Mouse (Mus musculus) embryonic facial prominence, embryonic 12.5 days (tissue): ENCODE measurements around the gene Gabrb3. TPM values are rescaled to one million over a fixed set of nuclear protein-coding genes. Genes with fewer than 3 reads are reported as not detected.
A peak's percentile ranks its signal among the peaks of the same experiment; 100 is the strongest.

Experiments used
- ATAC-seq: fragments of 200-750 bp; cut with Nextera tagmentation; 2 replicates; pipeline ENCODE4 v1.8.0; 2017; ENCODE audit not compliant: insufficient number of reproducible peaks, insufficient read depth, low FRiP score, low TSS enrichment
- H3K27ac ChIP-seq: fragments of 300-500 bp; sonication (generic); 2 replicates; pipeline ENCODE4 v1.5.1; 2016; ENCODE audit warnings: mild to moderate bottlenecking
- H3K27me3 ChIP-seq: fragments of 300-500 bp; sonication (generic); 2 replicates; pipeline ENCODE4 v1.6.1; 2016; ENCODE audit warnings: mild to moderate bottlenecking, moderate library complexity
- H3K36me3 ChIP-seq: fragments of 300-500 bp; sonication (generic); 2 replicates; pipeline ENCODE4 v1.6.1; 2016; ENCODE audit warnings: mild to moderate bottlenecking
- H3K4me1 ChIP-seq: fragments of 300-500 bp; sonication (generic); 2 replicates; pipeline ENCODE4 v1.6.1; 2016
- H3K4me2 ChIP-seq: fragments of 300-500 bp; sonication (generic); replicated peaks from 2 replicates; pipeline ENCODE4 v1.6.1; 2016; ENCODE audit warnings: mild to moderate bottlenecking, moderate library complexity
- H3K4me3 ChIP-seq: fragments of 300-500 bp; sonication (generic); 2 replicates; pipeline ENCODE4 v1.5.1; 2016; ENCODE audit warnings: mild to moderate bottlenecking
- H3K9ac ChIP-seq: fragments of 300-500 bp; sonication (generic); 2 replicates; pipeline ENCODE4 v1.6.1; 2016; ENCODE audit warnings: mild to moderate bottlenecking, moderate library complexity
- H3K9me3 ChIP-seq: fragments of 300-500 bp; sonication (generic); 2 replicates; pipeline ENCODE4 v1.6.1; 2016; ENCODE audit warnings: mild to moderate bottlenecking, moderate library complexity
- WGBS: fragments of 180-500 bp; shearing (Covaris S2); methylation state at CpG from one replicate; pipeline ENCODE4 v1.1.7; 2016; 5-methylcytosine and 5-hydroxymethylcytosine counted together
- polyA plus RNA-seq: library from polyadenylated mRNA; unstranded; fragments of >200 nt; fragmentation: Nextera tagmentation; extraction: Ambion mirVana; gene quantifications from 2 replicates; pipeline ENCODE4 v1.2.1, GENCODE M21; 2016

Gene Gabrb3
- polyA plus RNA-seq, 1 experiment from 2014 or later: 3.4 TPM

DNA sequence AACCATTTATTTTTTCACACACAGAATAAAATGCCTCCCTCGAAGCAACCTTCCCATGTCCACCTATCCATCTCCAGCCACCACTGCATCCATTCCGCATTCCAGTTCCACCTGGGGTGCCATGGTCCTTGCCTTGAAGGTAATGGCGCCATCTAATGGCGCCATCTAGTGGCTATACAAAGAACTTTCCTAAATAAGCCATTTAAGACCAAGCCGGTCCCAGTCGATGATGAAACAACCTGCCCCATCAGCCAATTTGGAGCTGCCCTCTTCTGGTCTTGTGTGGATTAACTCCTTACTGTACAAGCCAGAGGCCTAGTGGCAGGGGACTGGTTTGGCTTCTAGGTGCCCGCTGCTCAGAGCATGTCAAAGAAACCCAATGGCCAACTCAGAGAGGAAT lies 119.1 kb downstream of the Gabrb3 start:
- ATAC-seq: no peak
- Histone ChIP-seq H3K4me2 (no peak overlapping the region), H3K36me3 (no peaks in the 10 kb centered on the region), H3K27ac (no peak overlapping the region), H3K9me3 (no peaks in the 10 kb centered on the region), H3K9ac (no peak overlapping the region), H3K4me1 (no peaks in the 10 kb centered on the region), H3K27me3 (no peaks in the 10 kb centered on the region), H3K4me3 (no peak overlapping the region)
- 22% methylated on average over 7 of the region's 7 CpGs for WGBS

DNA sequence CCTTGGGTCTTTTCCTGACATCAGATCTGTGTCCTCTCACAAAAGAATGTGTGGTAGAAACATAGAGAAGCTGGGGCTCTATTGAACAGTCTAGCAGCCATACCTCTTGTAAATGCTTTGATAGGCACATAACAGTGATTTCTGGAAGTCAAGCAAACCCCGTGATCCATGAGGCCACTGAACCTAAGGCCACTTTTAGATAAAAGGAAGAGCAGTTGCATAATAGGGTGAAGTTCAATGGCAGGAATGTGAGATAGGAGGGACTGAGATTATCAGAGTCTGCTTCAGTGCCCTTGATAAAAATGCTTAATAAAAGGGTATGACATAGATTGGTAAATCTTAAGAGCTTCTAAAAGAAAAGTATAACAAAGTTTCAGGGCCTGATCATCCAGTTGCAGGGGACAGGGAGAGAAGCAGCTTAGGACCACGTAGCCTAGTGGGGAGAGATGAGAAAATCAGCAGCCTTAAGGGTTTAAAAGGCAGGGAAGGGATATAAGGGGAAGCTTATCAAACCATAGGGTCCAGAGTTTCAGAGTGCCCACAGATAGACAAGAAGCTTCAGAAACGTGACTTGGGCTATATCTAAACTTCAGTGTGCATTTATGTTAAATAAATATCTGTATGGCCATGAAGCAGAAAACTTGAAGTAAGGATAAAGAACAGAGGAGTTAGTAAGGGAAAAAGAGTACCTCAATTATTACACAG lies 141.4 kb downstream of the Gabrb3 start:
- no peaks in the 10 kb centered on the region for H3K27me3 ChIP-seq
- H3K27ac ChIP-seq: no peak overlapping the region
- no peak for ATAC-seq
- H3K9me3 ChIP-seq: no peaks in the 10 kb centered on the region
- no peaks in the 10 kb centered on the region for H3K4me1 ChIP-seq
- H3K4me3 ChIP-seq: no peak overlapping the region
- WGBS: 77% methylated on average over 3 of the region's 3 CpGs
- H3K4me2 ChIP-seq: no peak overlapping the region
- no peaks in the 10 kb centered on the region for H3K36me3 ChIP-seq
- H3K9ac ChIP-seq: no peak overlapping the region

DNA sequence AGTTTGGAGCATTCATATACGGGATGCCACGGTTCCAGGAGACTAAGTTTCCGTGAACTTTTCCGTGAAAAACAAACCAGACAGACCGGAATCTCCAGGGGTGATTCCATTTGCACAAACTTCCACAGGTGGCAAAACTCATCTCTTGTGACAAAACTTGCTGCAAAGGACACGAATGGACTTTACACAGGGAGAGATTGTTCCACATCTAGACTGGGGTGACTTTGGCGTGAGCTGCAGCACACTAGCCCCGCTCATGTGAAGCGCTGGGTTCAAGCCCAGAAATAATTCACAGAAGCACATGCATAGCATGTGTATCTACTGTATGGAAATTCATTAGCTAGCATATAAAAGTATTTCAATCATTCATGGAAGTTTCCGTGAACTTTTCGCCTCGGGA lies 144.9 kb downstream of the Gabrb3 start:
- no peak for ATAC-seq
- no peak overlapping the region for H3K27ac ChIP-seq
- no peaks in the 10 kb centered on the region for H3K36me3 ChIP-seq
- no peaks in the 10 kb centered on the region for H3K27me3 ChIP-seq
- H3K4me1 ChIP-seq: no peaks in the 10 kb centered on the region
- no peak overlapping the region for H3K9ac ChIP-seq
- no peak overlapping the region for H3K4me3 ChIP-seq
- 92% methylated on average over 12 of the region's 12 CpGs for WGBS
- H3K4me2 ChIP-seq: no peak overlapping the region
- no peaks in the 10 kb centered on the region for H3K9me3 ChIP-seq

DNA sequence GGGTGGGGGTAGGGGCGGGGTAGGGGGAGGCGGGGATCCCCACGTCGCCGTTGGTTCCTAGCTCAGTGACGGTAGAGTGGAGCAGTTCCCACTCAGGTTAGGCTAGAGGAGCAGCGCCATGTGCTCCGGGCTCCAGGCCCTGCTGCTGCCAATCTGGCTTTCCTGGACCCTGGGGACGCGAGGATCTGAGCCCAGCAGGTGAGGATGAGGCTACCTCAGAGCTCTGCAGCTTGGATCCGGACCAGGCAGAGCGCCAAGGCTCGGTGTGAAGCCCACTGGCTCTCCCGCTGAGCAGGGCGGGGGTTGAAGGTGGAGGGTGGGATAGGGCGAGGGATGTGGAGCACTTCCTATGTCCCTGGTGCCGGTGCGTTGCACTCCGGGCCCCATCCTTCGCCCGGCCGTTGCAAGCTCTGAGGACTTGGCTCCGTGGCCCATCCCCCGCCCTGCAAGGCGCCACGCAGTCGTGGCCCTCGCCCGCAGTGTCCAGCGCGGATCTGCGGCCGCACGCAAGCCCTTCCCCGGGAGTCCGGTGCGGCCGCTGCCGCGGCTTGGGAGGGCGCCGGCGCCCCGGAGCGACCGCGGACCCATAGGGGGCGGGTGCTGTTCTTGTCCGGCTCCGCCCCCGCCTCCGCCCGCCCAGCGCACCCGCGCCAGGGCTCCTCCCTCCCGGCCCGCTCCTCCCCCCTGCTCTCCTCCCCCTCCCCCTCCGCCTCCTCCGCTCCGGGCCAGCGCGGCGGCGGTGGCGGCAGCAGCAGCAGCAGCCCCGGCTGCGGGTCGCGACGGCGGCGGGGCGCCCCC lies 171.2 kb downstream of the Gabrb3 start:
- 0 out of 2 replicates have a peak, but pooled peaks cover 13% of the 10 kb centered on the region for H3K4me1 ChIP-seq
- under 1% methylated on average over 48 of the region's 74 CpGs for WGBS
- H3K4me3 ChIP-seq: peak overlapping the region; percentile 67
- H3K36me3 ChIP-seq: no peaks in the 10 kb centered on the region
- 0 out of 2 replicates have a peak overlapping the region, but pooled peaks have one; percentile 23 for H3K27ac ChIP-seq
- ATAC-seq: peak; percentile 92
- H3K9me3 ChIP-seq: no peaks in the 10 kb centered on the region
- H3K9ac ChIP-seq: peak overlapping the region; percentile 58
- H3K4me2 ChIP-seq: peak overlapping the region; percentile 97
- peaks cover 31% of the 10 kb centered on the region for H3K27me3 ChIP-seq

DNA sequence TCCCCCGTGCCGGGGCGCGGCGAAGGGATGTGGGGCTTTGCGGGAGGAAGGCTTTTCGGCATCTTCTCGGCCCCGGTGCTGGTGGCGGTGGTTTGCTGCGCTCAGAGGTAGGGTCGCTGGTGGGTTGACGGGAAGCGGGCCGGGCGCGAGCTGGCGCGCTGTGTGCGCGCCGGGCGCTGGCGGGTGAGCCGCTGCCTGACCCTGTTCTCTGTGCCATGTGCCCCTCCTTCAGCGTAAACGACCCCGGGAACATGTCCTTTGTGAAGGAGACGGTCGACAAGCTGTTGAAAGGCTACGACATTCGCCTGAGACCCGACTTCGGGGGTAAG lies 171.7 kb downstream of the Gabrb3 start:
- H3K4me3 ChIP-seq: peak overlapping the region; percentile 67
- H3K4me2 ChIP-seq: peak overlapping the region; percentile 97
- H3K27ac ChIP-seq: 0 out of 2 replicates have a peak overlapping the region, but pooled peaks have one; percentile 23
- 0 out of 2 replicates have a peak, but pooled peaks cover 13% of the 10 kb centered on the region for H3K4me1 ChIP-seq
- ATAC-seq: peak; percentile 70
- H3K36me3 ChIP-seq: no peaks in the 10 kb centered on the region
- under 1% methylated on average over 28 of the region's 34 CpGs for WGBS
- H3K27me3 ChIP-seq: peaks cover 31% of the 10 kb centered on the region
- peak overlapping the region; percentile 58 for H3K9ac ChIP-seq
- H3K9me3 ChIP-seq: no peaks in the 10 kb centered on the region

DNA sequence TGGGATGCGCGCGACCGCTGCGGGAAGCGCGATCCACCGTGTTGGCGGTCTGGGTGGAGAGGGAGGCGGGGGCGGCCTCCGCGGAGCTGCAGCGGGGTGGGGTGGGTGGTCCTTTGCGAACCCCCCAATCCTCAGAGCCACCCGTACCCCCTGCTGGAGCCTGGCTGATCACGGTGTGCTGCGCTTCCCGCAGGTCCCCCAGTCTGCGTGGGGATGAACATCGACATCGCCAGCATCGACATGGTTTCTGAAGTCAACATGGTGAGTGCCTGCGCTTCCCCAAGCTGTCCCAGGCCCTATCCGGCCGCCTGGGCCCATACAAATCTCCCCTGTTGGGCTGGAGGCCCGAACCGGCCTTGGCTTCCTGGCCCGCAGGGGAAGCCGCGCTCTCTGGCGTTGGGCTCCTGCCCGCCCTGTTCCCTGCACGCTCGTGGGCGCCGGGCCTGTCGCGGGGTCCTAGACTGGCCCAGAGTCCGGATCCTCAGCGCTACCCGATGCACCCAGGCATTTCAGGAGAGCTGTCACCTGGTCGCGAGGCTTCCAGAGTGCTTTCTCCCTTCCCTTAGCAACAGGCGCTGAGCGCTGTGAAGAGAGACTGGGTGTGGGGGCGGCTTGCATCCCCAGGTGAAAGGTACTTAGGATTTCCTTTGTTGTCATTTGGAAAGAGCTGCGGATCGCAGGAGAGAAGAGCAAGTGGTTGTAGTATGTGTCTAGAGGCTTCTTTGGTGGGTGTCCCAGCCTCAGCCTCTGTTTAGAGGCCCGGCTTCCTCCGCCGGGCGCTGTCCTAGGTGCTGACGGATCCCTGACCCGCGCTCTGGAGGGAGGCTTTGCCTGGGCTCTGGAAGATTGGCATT lies 172.3 kb downstream of the Gabrb3 start:
- H3K4me3 ChIP-seq: peak overlapping the region; percentile 67
- peak; percentile 58; the same call in 1 of the 2 replicates for ATAC-seq
- H3K27me3 ChIP-seq: peaks cover 31% of the 10 kb centered on the region
- under 1% methylated on average over 56 of the region's 56 CpGs for WGBS
- H3K27ac ChIP-seq: no peak overlapping the region
- H3K4me2 ChIP-seq: peak overlapping the region; percentile 97
- 0 out of 2 replicates have a peak, but pooled peaks cover 13% of the 10 kb centered on the region for H3K4me1 ChIP-seq
- H3K36me3 ChIP-seq: no peaks in the 10 kb centered on the region
- no peaks in the 10 kb centered on the region for H3K9me3 ChIP-seq
- H3K9ac ChIP-seq: peak overlapping the region; percentile 58

DNA sequence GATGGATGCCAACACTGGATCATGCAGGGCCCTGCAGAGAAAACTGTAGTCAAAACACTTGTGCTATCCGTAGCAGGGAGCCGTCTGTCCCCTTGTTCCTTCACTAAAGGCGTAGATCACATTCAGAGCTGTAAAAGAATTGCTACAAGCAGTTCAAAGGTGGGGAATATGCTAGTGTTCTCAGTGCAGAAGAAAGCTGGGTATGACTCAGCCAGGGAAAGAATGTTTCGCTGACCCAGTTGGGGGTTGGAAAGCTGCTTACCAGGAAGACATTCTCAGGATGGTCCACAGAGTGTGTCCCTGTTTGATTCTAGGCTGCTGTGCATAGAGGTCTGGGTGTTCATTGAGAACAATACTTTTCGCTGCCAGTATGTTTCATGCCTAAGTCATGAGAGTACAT lies 177.8 kb downstream of the Gabrb3 start:
- Histone ChIP-seq H3K36me3 (no peaks in the 10 kb centered on the region), H3K4me1 (no peaks in the 10 kb centered on the region), H3K27ac (no peak overlapping the region), H3K9me3 (no peaks in the 10 kb centered on the region), H3K27me3 (no peaks in the 10 kb centered on the region), H3K9ac (no peak overlapping the region), H3K4me3 (no peak overlapping the region), H3K4me2 (no peak overlapping the region)
- 81% methylated on average over 5 of the region's 5 CpGs for WGBS
- no peak for ATAC-seq

DNA sequence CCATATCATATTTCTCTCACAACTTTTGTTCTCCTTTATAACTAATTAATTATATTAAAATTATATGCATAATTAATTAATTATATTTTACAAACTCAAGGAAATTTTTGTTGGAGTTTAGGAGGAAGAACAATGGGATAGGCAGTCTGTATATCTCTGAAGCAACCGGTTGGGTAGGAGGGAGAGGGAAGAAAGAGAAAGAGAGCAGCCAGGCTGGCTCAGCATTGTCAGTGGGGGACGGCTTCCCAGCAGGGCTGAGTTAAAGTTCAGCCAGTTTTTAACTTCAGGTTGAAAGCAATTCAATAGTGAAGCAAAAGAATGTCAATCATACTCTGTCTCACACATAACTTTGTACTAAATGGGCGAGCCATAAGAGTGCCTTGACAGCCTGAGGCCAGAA lies 199.2 kb downstream of the Gabrb3 start:
- Histone ChIP-seq H3K27me3 (no peaks in the 10 kb centered on the region), H3K4me3 (no peak overlapping the region), H3K4me2 (no peak overlapping the region), H3K27ac (no peak overlapping the region), H3K9ac (no peak overlapping the region), H3K9me3 (no peaks in the 10 kb centered on the region), H3K36me3 (no peaks in the 10 kb centered on the region), H3K4me1 (no peaks in the 10 kb centered on the region)
- no peak for ATAC-seq
- 30% methylated on average over 3 of the region's 3 CpGs for WGBS

DNA sequence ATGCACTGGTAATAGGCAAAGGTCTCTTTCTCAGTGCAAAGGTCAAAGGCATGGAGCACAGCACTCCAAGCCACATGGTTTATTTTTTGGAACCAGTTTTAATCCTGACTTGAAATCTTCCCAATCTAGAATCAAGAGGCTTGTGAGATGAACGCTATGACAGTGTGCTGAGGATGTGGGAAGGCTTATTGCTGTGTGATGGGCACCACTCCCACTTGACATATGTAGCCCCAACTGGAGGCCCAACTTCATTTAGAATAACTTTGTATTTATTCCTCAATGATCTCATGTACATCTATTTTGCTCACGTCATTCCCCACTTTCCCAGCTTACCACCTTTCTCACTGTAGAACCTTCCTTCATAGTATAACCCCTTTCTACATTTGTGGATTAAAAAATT lies 200.5 kb downstream of the Gabrb3 start:
- Histone ChIP-seq H3K4me1 (no peaks in the 10 kb centered on the region), H3K9me3 (no peaks in the 10 kb centered on the region), H3K4me3 (no peak overlapping the region), H3K4me2 (no peak overlapping the region), H3K27me3 (no peaks in the 10 kb centered on the region), H3K36me3 (no peaks in the 10 kb centered on the region), H3K27ac (no peak overlapping the region), H3K9ac (no peak overlapping the region)
- ATAC-seq: no peak
- 89% methylated on average over 2 of the region's 2 CpGs for WGBS

DNA sequence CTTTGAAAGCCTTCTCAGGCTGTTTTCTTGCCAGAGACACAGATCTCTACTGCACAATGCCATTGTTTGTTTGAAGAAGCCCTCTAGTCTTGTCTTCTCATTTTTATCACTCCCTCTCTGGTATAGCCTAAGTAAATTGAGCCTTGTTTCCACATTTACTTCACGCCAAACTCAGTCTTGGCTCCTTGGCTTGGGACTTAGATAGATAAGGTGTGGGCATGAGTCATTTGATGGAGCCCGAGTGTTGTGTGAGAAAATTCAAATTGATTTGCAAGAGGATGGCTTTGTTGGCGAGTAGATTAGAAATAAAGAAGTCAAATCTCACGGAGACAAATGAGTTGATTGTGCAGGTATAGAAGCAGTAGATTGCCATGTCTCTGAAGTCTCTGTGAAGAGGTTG lies 204.2 kb downstream of the Gabrb3 start:
- H3K4me1 ChIP-seq: no peaks in the 10 kb centered on the region
- H3K4me2 ChIP-seq: no peak overlapping the region
- no peak overlapping the region for H3K4me3 ChIP-seq
- H3K9ac ChIP-seq: no peak overlapping the region
- 74% methylated on average over 4 of the region's 4 CpGs for WGBS
- H3K9me3 ChIP-seq: no peaks in the 10 kb centered on the region
- H3K27ac ChIP-seq: no peak overlapping the region
- H3K36me3 ChIP-seq: no peaks in the 10 kb centered on the region
- no peak for ATAC-seq
- H3K27me3 ChIP-seq: no peaks in the 10 kb centered on the region

DNA sequence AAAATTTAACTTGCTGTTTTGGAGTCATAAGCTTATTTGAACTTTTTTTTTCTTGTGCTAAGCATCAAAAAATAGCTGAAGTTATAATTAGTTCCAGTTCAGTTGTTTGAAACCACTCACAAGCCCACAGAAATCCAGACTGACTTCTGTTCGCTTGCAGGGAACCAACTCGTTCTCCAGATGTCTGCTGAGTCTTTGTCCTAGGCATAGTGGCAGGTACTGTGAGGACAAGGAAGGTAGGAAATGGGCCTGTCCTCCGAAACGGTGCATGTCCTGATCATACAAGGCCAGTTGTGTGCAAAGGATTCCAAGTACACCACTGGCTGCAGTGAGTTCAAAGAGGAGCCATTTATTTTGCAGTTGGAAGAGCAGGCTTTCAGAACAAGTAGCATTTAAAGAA lies 215.5 kb downstream of the Gabrb3 start:
- Histone ChIP-seq H3K27me3 (no peaks in the 10 kb centered on the region), H3K4me1 (no peaks in the 10 kb centered on the region), H3K27ac (no peak overlapping the region), H3K4me3 (no peak overlapping the region), H3K9ac (no peak overlapping the region), H3K9me3 (no peaks in the 10 kb centered on the region), H3K36me3 (no peaks in the 10 kb centered on the region), H3K4me2 (no peak overlapping the region)
- ATAC-seq: no peak
- WGBS: 55% methylated on average over 4 of the region's 4 CpGs
